8 mouse cellular contexts compared by ENCODE assay signal in genomic region chr3:146277456-146277855, GRCm38 (mm10). TPM values are rescaled to one million over a fixed set of nuclear protein-coding genes. Genes with fewer than 3 reads are reported as not detected.
DNase-seq lines count a peak whose midpoint lies in the region; ATAC-seq and TF ChIP-seq lines count a peak whose summit lies in the region.

No protein-coding gene starts in this region.

- WGBS in cerebellum, adult 2 months, result 83% methylated on average over 11 of the region's 11 CpGs
- 71% methylated on average over 11 of the region's 11 CpGs for WGBS in spleen, adult 2 months
- 66% methylated on average over 11 of the region's 11 CpGs for WGBS in heart, embryonic 12.5 days
- WGBS in stomach, postnatal 0 days, result 68% methylated on average over 11 of the region's 11 CpGs

- TF ChIP-seq POLR2A in cerebellum, adult 2 months (IDR thresholded peaks at IDR 0.05; ENCODE audit: borderline replicate concordance, insufficient read depth, low read length), result no peak
- TF ChIP-seq POLR2A in spleen, adult 2 months (IDR thresholded peaks at IDR 0.05; ENCODE audit: low read depth, low read length), result no peak

- H3K4me1 ChIP-seq in cerebellum, adult 2 months (ENCODE audit: control insufficient read depth, insufficient read depth, low read length), result no peaks in the 10 kb centered on the region
- no peaks in the 10 kb centered on the region for H3K4me1 ChIP-seq in spleen, adult 2 months (ENCODE audit: control insufficient read depth, insufficient read depth, insufficient read length)
- H3K4me1 ChIP-seq in heart, embryonic 12.5 days (replicated peaks), result peaks cover 78% of the 10 kb centered on the region
- H3K4me1 ChIP-seq in stomach, postnatal 0 days (replicated peaks; ENCODE audit: control insufficient read depth, insufficient read depth), result no peaks in the 10 kb centered on the region

- H3K9ac ChIP-seq in heart, embryonic 12.5 days, result no peak overlapping the region
- H3K9ac ChIP-seq in stomach, postnatal 0 days (ENCODE audit: low read length), result no peak overlapping the region

- H3K4me3 ChIP-seq in cerebellum, adult 2 months (replicated peaks; ENCODE audit: insufficient read depth, low read depth, low read length), result no peak overlapping the region
- no peak overlapping the region for H3K4me3 ChIP-seq in spleen, adult 2 months (ENCODE audit: extremely low read depth, insufficient read depth, insufficient read length)
- no peak overlapping the region for H3K4me3 ChIP-seq in heart, embryonic 12.5 days
- H3K4me3 ChIP-seq in stomach, postnatal 0 days (ENCODE audit: low read depth, low read length), result no peak overlapping the region

- no peak overlapping the region for H3K4me2 ChIP-seq in heart, embryonic 12.5 days
- H3K4me2 ChIP-seq in stomach, postnatal 0 days (replicated peaks; ENCODE audit: low read depth), result no peak overlapping the region

- intact Hi-C loops in left cerebral cortex, postnatal 36 days (cut with DNase I), result no loop called here

- H3K27ac ChIP-seq in cerebellum, adult 2 months (ENCODE audit: insufficient read depth, low read length), result no peak overlapping the region
- H3K27ac ChIP-seq in spleen, adult 2 months (ENCODE audit: insufficient read depth, low read length), result no peak overlapping the region
- peak overlapping the region; percentile 92 for H3K27ac ChIP-seq in heart, embryonic 12.5 days (ENCODE audit: poor library complexity, severe bottlenecking)
- no peak overlapping the region for H3K27ac ChIP-seq in stomach, postnatal 0 days (replicated peaks)

- ATAC-seq in heart, embryonic 12.5 days (ENCODE audit: insufficient number of reproducible peaks, low FRiP score), result no peak
- no peak; the same call in 1 of the 2 replicates for ATAC-seq in stomach, postnatal 0 days (ENCODE audit: low FRiP score, low TSS enrichment)
- ATAC-seq in erythroid progenitor cell, adult 5-6 weeks (replicated peaks; ENCODE audit: low FRiP score, poor library complexity, severe bottlenecking), result no peak

- peak; percentile 16 to 19 for DNase-seq in cerebellum, postnatal 10 days
- DNase-seq in cerebellum, adult 2 months, result no peak
- DNase-seq in spleen, adult 2 months (ENCODE audit: low read depth in 1 of 2, low spot score in 2 of 2), result peak in 1 of 2 experiments; percentile 25
- DNase-seq in spleen, postnatal 4 days (ENCODE audit: low spot score in 2 of 2), result no peak
- peak; percentile 47 to 53 for DNase-seq in left cerebral cortex, postnatal 36 days (ENCODE audit: low spot score in 2 of 2)
- DNase-seq in stomach, postnatal 0 days (ENCODE audit: low spot score), result peak; percentile 65

- no peak for TF ChIP-seq EP300 in stomach, postnatal 0 days (optimal IDR thresholded peaks at IDR 0.05)

- no peaks in the 10 kb centered on the region for H3K36me3 ChIP-seq in spleen, adult 2 months (ENCODE audit: control insufficient read depth, insufficient read depth, low read length)
- 0 out of 2 replicates have a peak, but pooled peaks cover 2% of the 10 kb centered on the region for H3K36me3 ChIP-seq in heart, embryonic 12.5 days
- H3K36me3 ChIP-seq in stomach, postnatal 0 days (ENCODE audit: control insufficient read depth, insufficient read depth, low read length), result no peaks in the 10 kb centered on the region

- TF ChIP-seq CTCF in cerebellum, adult 2 months (IDR thresholded peaks at IDR 0.05; ENCODE audit: borderline replicate concordance, insufficient read depth, low read depth, low read length), result no peak
- TF ChIP-seq CTCF in spleen, adult 2 months (IDR thresholded peaks at IDR 0.05; ENCODE audit: extremely low read depth, insufficient read depth, insufficient read length, insufficient replicate concordance), result peak; percentile 38; the same call in 1 of the 2 replicates
- TF ChIP-seq CTCF in stomach, postnatal 0 days (IDR thresholded peaks at IDR 0.05; ENCODE audit: low read depth), result peak; percentile 66

- no peaks in the 10 kb centered on the region for H3K27me3 ChIP-seq in cerebellum, adult 2 months (ENCODE audit: control insufficient read depth, insufficient read depth, low read length)
- no peaks in the 10 kb centered on the region for H3K27me3 ChIP-seq in spleen, adult 2 months (ENCODE audit: control insufficient read depth, insufficient read depth, low read length)
- no peaks in the 10 kb centered on the region for H3K27me3 ChIP-seq in heart, embryonic 12.5 days (replicated peaks)
- no peaks in the 10 kb centered on the region for H3K27me3 ChIP-seq in stomach, postnatal 0 days (ENCODE audit: control insufficient read depth, insufficient read depth, low read length)

- H3K9me3 ChIP-seq in heart, embryonic 12.5 days (replicated peaks), result no peaks in the 10 kb centered on the region
- no peaks in the 10 kb centered on the region for H3K9me3 ChIP-seq in stomach, postnatal 0 days (ENCODE audit: control insufficient read depth, low read length)

RNA-seq across cellular contexts. Expression of gene Lpar3, which starts 56.7 kb away (rescaled TPM):
- polyA plus RNA-seq in cerebellum, adult 2 months (2012; rRNA removed), result 0.23 and 0.29 TPM in 2 replicates
- 0.57 and 1.2 TPM in 2 replicates for polyA plus RNA-seq in spleen, adult 2 months (2012; rRNA removed)
- 65.0 and 65.8 TPM in 2 replicates for polyA plus RNA-seq in heart, embryonic 12.5 days (2016; fragmentation: Nextera tagmentation; extraction: Ambion mirVana)
- total RNA-seq in left cerebral cortex, postnatal 36 days (2021), result under 1 TPM; 0.32 to 0.68 TPM
- polyA plus RNA-seq in stomach, postnatal 0 days (2015; fragmentation: Nextera tagmentation; extraction: Ambion mirVana), result 0.38 and 0.53 TPM in 2 replicates
- total RNA-seq in erythroid progenitor cell, adult 5-6 weeks (2015; ENCODE audit: low replicate concordance), result not detected in 2 replicates
- total RNA-seq in erythroid progenitor cell, adult 5-6 weeks (2017; ENCODE audit: low replicate concordance), result not detected in 2 replicates

Comparison
In these comparisons a context has a peak if more than half of its experiments do, and no peak if none do; other contexts are left out.
1. DNase-seq: peak in cerebellum, postnatal 10 days (2 of 2), left cerebral cortex, postnatal 36 days (2 of 2) and stomach, postnatal 0 days (single experiment); none in cerebellum, adult 2 months (0 of 2) and spleen, postnatal 4 days (0 of 2).
2. RNA of gene Lpar3, which starts 56.7 kb away (polyA plus RNA-seq): 65.0 to 65.8 TPM in heart, embryonic 12.5 days; 0.57 to 1.2 TPM in spleen, adult 2 months, 0.38 to 0.53 TPM in stomach, postnatal 0 days and 0.23 to 0.29 TPM in cerebellum, adult 2 months; every median in the first group is over 10 times any median in the second.